13 mouse cellular contexts compared by ENCODE assay signal in the genomic region with DNA sequence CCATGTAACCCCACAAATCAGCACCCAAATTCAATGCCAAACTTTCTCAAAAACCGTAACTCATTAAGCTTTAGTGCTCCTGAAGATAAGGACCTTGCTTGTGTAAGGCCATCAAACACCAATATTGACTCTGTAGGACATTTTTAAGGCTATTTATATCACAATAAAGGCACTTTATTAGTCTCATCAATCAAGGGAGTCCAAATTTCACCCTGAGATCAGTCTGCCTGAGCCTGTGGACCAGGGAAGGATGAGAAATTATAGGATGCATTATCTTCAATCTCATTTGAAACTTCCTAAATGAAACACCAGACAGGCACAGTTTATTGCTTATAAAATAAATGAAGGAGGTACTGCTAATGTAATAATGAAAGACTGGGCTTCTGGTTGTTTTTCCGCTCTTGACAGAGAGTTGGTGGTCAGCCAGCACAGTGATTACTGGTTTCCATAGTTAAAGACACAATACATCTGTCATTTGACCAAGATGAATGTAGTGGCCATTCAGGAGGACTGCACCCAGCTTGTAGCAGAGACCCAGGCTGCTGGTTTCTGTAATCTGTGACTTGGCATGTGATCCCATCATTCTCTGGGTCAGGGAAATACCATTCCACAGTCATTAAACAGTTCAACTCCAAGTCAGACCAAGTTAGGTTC.
DNase-seq lines count a peak whose midpoint lies in the region; ATAC-seq and TF ChIP-seq lines count a peak whose summit lies in the region.
"Had no signal": no experiment of that assay in that cellular context is flagged by ENCODE, and none has a peak within 500 bp of the region (broad histone marks: within the 10 kb centered on the region; RNA-seq: fewer than 3 reads in every experiment).

No protein-coding gene starts in this region.

- no peak overlapping the region for H3K4me2 ChIP-seq in heart, postnatal 0 days (ENCODE audit: low read depth, low read length)
- H3K4me2 ChIP-seq in heart, embryonic 12.5 days, result no peak overlapping the region
- H3K4me2 ChIP-seq in hindbrain, embryonic 12.5 days (replicated peaks), result no peak overlapping the region
- H3K4me2 ChIP-seq: stomach, embryonic 15.5 days had no signal

- ATAC-seq in heart, postnatal 0 days (ENCODE audit: insufficient read depth, low read depth), result peak; percentile 24; the same call in 1 of the 2 replicates
- no peak for ATAC-seq in heart, embryonic 12.5 days (ENCODE audit: insufficient number of reproducible peaks, low FRiP score)
- peak; percentile 66 for ATAC-seq in hindbrain, embryonic 12.5 days (ENCODE audit: low FRiP score)

- no peaks in the 10 kb centered on the region for H3K4me1 ChIP-seq in heart, postnatal 0 days (ENCODE audit: control insufficient read depth, insufficient read depth)
- H3K4me1 ChIP-seq in heart, embryonic 12.5 days (replicated peaks), result no peaks in the 10 kb centered on the region
- H3K4me1 ChIP-seq in hindbrain, embryonic 12.5 days, result no peaks in the 10 kb centered on the region
- H3K4me1 ChIP-seq: stomach, embryonic 15.5 days had no signal

- no peaks in the 10 kb centered on the region for H3K27me3 ChIP-seq in heart, postnatal 0 days (ENCODE audit: control insufficient read depth, insufficient read depth, low read length)
- H3K27me3 ChIP-seq in heart, embryonic 12.5 days (replicated peaks), result no peaks in the 10 kb centered on the region
- H3K27me3 ChIP-seq in hindbrain, embryonic 12.5 days, result no peaks in the 10 kb centered on the region
- H3K27me3 ChIP-seq: stomach, embryonic 15.5 days had no signal

- no peak overlapping the region for H3K27ac ChIP-seq in heart, postnatal 0 days (ENCODE audit: low read depth)
- H3K27ac ChIP-seq in heart, embryonic 12.5 days (ENCODE audit: poor library complexity, severe bottlenecking), result no peak overlapping the region
- H3K27ac ChIP-seq in hindbrain, embryonic 12.5 days, result no peak overlapping the region
- H3K27ac ChIP-seq: stomach, embryonic 15.5 days had no signal

- H3K9ac ChIP-seq in heart, postnatal 0 days (replicated peaks; ENCODE audit: low read depth, low read length), result no peak overlapping the region
- H3K9ac ChIP-seq in heart, embryonic 12.5 days, result no peak overlapping the region
- no peak overlapping the region for H3K9ac ChIP-seq in hindbrain, embryonic 12.5 days
- H3K9ac ChIP-seq: stomach, embryonic 15.5 days had no signal

- WGBS in heart, postnatal 0 days, result 57% methylated on average over 2 of the region's 2 CpGs
- 72% methylated on average over 2 of the region's 2 CpGs for WGBS in heart, embryonic 12.5 days
- WGBS in hindbrain, embryonic 12.5 days, result 64% methylated on average over 2 of the region's 2 CpGs

- TF ChIP-seq EP300 in heart, postnatal 0 days (IDR thresholded peaks at IDR 0.05; ENCODE audit: low read depth), result no peak

- H3K4me3 ChIP-seq in heart, postnatal 0 days (ENCODE audit: low read depth, low read length), result no peak overlapping the region
- no peak overlapping the region for H3K4me3 ChIP-seq in heart, embryonic 12.5 days
- H3K4me3 ChIP-seq in hindbrain, embryonic 12.5 days, result no peak overlapping the region
- H3K4me3 ChIP-seq: stomach, embryonic 15.5 days had no signal

- no peaks in the 10 kb centered on the region for H3K9me3 ChIP-seq in heart, postnatal 0 days (replicated peaks; ENCODE audit: control insufficient read depth, low read length)
- H3K9me3 ChIP-seq in heart, embryonic 12.5 days (replicated peaks), result no peaks in the 10 kb centered on the region
- H3K9me3 ChIP-seq in hindbrain, embryonic 12.5 days (replicated peaks), result no peaks in the 10 kb centered on the region
- H3K9me3 ChIP-seq: stomach, embryonic 15.5 days had no signal

- no peak for TF ChIP-seq CTCF in heart, postnatal 0 days (IDR thresholded peaks at IDR 0.05; ENCODE audit: low read depth)

- no peak for DNase-seq in heart, postnatal 0 days (ENCODE audit: low spot score)
- DNase-seq in kidney, postnatal 14 days, result peak; percentile 2
- no peak for DNase-seq in kidney, adult 8-10 months
- DNase-seq in MN1 (ENCODE audit: low spot score), result peak; percentile 72
- no peak for DNase-seq in adrenal gland, postnatal 4 days (ENCODE audit: low spot score in 2 of 2)
- DNase-seq in gastrocnemius, postnatal 10 days, result no peak
- DNase-seq: cerebellum, adult 11 months; liver; lung, adult 2 months; thymus, postnatal 14 days had no signal

- H3K36me3 ChIP-seq in heart, postnatal 0 days (replicated peaks; ENCODE audit: control insufficient read depth, insufficient read depth, low read length), result no peaks in the 10 kb centered on the region
- no peaks in the 10 kb centered on the region for H3K36me3 ChIP-seq in heart, embryonic 12.5 days
- no peaks in the 10 kb centered on the region for H3K36me3 ChIP-seq in hindbrain, embryonic 12.5 days
- H3K36me3 ChIP-seq: stomach, embryonic 15.5 days had no signal

Comparison
In these comparisons a context has a peak if more than half of its experiments do, and no peak if none do; other contexts are left out.
1. DNase-seq: peak in kidney, postnatal 14 days (single experiment) and MN1 (single experiment); none in heart, postnatal 0 days (single experiment), kidney, adult 8-10 months (0 of 2), adrenal gland, postnatal 4 days (0 of 2) and gastrocnemius, postnatal 10 days (single experiment).